Mouse (Mus musculus) spleen, postnatal 4 days (tissue): ENCODE data around the gene Kti12.
A peak's percentile ranks its signal among the peaks of the same experiment; 100 is the strongest.

Experiments
- DNase-seq, 2 experiments: peaks; one replicate each; pipeline ENCODE4 v3.0.0; 2022; ENCODE audit warnings: low spot score in 2 of 2

The Kti12 gene

DNA sequence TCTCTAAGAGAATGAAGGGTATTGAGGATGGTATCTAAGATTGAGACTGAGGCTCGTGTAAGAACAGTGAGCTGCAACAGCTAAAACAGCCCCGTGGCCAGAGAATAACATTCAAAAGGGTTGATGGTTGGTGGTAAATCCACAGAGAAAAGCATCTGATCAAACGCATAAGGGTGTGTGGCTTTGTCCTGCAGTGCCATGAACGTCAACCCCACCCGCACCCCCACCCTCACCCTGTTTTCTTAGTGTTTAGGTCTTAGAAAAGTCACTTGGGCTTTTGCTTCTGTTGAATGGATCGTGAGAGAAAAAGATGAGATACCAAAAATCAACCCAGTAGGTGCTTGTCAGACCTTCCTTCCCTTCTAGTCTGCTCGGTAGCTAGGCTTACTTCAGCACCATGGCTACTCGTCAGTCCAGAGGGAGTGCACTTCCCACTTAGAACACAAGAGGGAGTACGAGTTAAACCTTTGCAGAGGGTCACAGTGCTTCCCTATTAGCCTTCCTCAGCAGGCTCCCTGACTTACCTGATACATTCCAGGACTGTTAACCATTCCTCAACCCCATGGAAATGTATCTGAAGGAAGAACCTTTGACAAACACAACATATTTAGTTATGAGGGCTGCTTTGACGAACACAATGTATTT lies 22.3 kb downstream of the Kti12 start:
- DNase-seq = peak; percentile 80 to 89

DNA sequence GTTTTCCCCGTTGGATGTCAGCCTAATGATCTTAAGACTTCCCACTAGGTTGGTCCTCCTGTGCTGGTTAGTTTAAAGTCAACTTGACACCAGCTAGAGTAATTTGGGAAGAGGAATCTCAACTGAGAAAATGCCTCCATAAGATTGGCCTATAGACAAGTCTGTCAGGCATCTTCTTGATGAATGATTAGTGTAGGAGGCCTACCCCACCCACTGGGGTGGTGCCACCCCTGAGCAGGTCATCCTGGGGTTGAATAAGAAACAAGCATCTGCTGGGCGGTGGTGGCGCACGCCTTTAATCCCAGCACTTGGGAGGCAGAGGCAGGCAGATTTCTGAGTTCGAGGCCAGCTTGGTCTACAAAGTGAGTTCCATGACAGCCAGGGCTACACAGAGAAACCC lies 26.2 kb downstream of the Kti12 start:
- DNase-seq = no peak

DNA sequence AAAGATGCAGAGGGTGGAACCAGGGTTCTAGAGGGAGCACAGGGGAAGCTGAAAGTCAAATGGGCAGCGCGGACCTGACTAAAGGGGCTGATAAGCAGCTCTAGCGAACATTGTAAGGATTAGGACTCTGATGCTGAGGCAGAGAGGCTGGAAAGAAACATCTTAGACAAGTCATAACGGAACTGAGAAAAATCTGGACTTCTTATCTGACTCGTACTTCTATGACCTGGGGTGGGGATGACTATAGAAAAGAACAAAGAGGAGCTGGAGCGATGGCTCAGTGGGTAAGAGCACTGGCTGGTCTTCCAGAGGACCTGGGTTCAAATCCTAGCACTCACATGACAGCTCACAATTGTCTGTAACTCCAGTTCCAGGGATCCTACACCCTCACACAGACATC lies 30.3 kb downstream of the Kti12 start:
- DNase-seq = no peak

DNA sequence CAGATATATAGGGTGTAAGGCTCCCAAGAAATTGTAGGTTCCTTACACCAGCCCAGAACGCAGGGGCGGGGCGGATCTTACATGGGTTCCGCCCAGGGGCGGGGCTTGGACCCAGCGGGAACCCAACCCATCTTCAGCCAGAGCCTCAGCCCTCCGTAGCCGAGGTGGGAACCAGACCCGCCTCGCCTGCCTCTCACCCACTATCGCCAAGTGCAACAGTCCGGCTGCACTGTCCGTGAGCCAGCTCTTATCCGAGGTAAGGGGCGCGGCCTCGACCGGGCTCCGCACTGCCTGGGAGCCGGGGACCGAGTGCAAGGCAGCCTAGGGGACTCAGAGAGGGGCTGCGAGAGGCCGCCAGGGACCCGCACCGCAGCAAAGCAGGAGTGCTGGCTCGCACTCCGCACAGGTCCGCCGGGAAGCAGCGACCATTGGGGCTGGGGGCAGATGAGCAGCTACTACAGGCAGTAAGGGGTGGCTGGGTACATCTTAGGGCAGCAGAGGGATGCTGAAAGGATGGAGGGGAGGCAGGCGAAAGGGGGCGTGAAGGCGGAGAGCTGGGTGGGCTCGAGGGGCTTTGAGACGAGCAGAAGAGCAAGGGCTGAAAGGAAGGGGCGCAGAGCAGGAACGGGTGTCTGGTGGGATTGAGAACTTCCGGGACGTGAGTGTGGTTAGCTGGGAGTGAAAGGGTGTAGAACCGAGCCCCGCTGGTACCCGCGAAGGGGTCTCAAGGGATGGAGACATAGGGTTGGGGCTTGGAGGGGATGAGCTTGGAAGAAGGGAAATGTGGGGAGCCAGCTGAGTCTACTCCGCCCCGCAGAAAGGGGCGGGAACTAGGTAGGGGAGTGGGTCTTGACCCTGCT lies 31.6 kb downstream of the Kti12 start, which contains the start of gene Rab3b:
TSS of gene Rab3b (plus strand) at position 101 of the 860 bp plus-strand sequence.
- DNase-seq = peak; percentile 71 to 81

DNA sequence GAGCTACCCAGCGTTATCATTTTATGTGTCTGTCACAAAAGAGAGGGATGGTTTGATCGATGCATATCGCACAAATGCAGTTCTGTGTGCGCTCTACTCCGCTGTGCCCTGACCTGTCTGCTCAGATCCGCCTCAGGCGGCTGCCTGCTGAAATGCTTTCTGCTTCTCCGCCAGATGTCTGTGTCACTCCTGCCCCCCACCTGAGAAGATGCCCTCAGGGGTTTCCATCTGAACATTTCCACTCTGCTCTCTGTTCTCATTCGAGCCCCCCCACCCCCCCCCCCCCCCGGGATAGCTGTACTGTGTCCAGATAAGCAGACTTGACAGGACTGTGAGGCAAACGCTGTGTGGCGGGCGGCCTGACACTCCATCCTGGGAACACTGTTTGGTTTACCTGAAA lies 36.2 kb downstream of the Kti12 start:
- no peak for DNase-seq

DNA sequence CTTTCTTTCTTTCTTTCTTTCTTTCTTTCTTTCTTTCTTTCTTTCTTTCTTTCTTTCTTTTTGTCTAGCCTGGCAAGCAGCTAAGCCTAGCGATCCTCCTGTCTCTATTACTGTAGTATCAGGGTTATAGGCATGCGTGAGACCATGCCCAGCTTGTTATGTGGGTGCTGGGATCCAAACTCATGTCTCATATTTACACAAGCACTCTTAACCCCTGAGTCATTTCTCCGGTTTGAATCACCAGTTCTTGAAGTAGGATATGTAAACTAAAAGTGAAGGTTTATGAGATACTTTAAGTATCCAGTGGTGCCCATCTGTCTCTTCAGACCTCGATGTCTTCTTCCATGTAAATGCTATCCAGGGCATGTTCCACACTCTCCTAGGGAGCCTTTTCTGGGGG lies 39.9 kb downstream of the Kti12 start:
- no peak for DNase-seq

DNA sequence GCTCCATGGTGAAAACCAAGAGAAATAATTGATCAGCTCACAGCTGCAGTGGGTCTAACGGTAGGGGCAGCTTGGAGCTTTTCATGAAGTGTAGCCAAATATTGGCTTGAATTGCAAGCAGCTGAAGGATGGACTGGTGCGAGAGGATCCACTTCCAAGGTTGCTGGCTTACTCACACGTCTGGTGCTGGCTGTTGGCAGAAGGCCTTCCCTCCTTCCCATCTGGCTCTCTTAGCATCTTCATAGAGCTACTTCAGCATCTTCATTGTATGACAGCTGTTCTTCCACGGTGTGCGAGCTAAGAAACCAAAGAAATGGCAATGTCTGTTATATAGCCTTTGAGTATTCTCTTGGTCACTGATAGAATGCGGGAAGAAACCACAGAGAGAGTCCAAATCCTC lies 43.3 kb downstream of the Kti12 start:
- DNase-seq = no peak
